Mouse (Mus musculus) stomach, postnatal 0 days (tissue): ENCODE data around the gene Zbtb24.

Experiments used
- CTCF ChIP-seq: IDR thresholded peaks from 2 replicates; pipeline ENCODE4 v1.5.1; 2016; ENCODE audit warnings: antibody characterized with exemption, low read depth, mild to moderate bottlenecking, moderate library complexity
- EP300 ChIP-seq: optimal IDR thresholded peaks from 2 replicates; pipeline ENCODE3; 2016; ENCODE audit warnings: antibody characterized with exemption

GRCm38 (mm10) chr10:41489294-41489693, 39.1 kb downstream of the Zbtb24 start:
- TF ChIP-seq CTCF: peak; percentile 51
- no peak for TF ChIP-seq EP300
